Mouse (Mus musculus) heart, postnatal 0 days (tissue): ENCODE results near the gene Zfp771. TPM values are rescaled to one million over a fixed set of nuclear protein-coding genes. Genes with fewer than 3 reads are reported as not detected.

ENCODE experiments used
- ATAC-seq: fragments of 200-750 bp; cut with Nextera tagmentation; 2 replicates; pipeline ENCODE4 v1.8.0; 2017; ENCODE audit warnings: low read depth, moderate number of reproducible peaks, moderate library complexity; ENCODE audit not compliant: insufficient read depth
- DNase-seq: peaks from one replicate; pipeline ENCODE4 v3.0.0-alpha.2; 2016; ENCODE audit warnings: low spot score
- H3K27ac ChIP-seq: fragments of 300-500 bp; sonication (generic); 2 replicates; pipeline ENCODE4 v1.5.1; 2014; ENCODE audit warnings: low read depth, mild to moderate bottlenecking
- H3K27me3 ChIP-seq: fragments of 300-500 bp; sonication (generic); 2 replicates; pipeline ENCODE4 v1.6.1; 2014; ENCODE audit warnings: low read length, mixed read lengths; ENCODE audit not compliant: control insufficient read depth, insufficient read depth
- H3K36me3 ChIP-seq: fragments of 300-500 bp; sonication (generic); replicated peaks from 2 replicates; pipeline ENCODE4 v1.6.1; 2014; ENCODE audit warnings: low read length, mixed read lengths; ENCODE audit not compliant: control insufficient read depth, insufficient read depth
- H3K4me1 ChIP-seq: fragments of 300-500 bp; sonication (generic); 2 replicates; pipeline ENCODE4 v1.6.1; 2014; ENCODE audit warnings: antibody characterized with exemption; ENCODE audit not compliant: control insufficient read depth, insufficient read depth
- H3K4me2 ChIP-seq: fragments of 300-500 bp; sonication (generic); 2 replicates; pipeline ENCODE4 v1.6.1; 2014; ENCODE audit warnings: low read depth, mild to moderate bottlenecking, low read length, moderate library complexity
- H3K4me3 ChIP-seq: fragments of 300-500 bp; sonication (generic); 2 replicates; pipeline ENCODE4 v1.5.1; 2014; ENCODE audit warnings: low read depth, low read length
- H3K9ac ChIP-seq: fragments of 300-500 bp; sonication (generic); replicated peaks from 2 replicates; pipeline ENCODE4 v1.6.1; 2014; ENCODE audit warnings: low read depth, low read length, mixed read lengths
- H3K9me3 ChIP-seq: fragments of 300-500 bp; sonication (generic); replicated peaks from 2 replicates; pipeline ENCODE4 v1.6.1; 2016; ENCODE audit warnings: low read length; ENCODE audit not compliant: control insufficient read depth
- CTCF ChIP-seq: IDR thresholded peaks from 2 replicates; pipeline ENCODE4 v1.5.1; 2016; ENCODE audit warnings: antibody characterized with exemption, control low read depth, low read depth
- EP300 ChIP-seq: IDR thresholded peaks from 2 replicates; pipeline ENCODE4 v1.6.1; 2016; ENCODE audit warnings: antibody characterized with exemption, low read depth
- WGBS: fragments of 180-500 bp; shearing (Covaris S2); extraction: QIAGEN DNeasy Blood & Tissue Kit; methylation state at CpG from one replicate; pipeline ENCODE4 v1.1.7; 2014; 5-methylcytosine and 5-hydroxymethylcytosine counted together
- polyA plus RNA-seq: library from polyadenylated mRNA; unstranded; fragments of >200 nt; fragmentation: Nextera tagmentation; extraction: Ambion mirVana; gene quantifications from 2 replicates; pipeline ENCODE4 v1.2.1, GENCODE M21; 2015
- total RNA-seq: library from RNA; depleted of rRNA; stranded (reverse); fragments of >200 nt; gene quantifications from 2 replicates; pipeline ENCODE4 v1.2.3, GENCODE M21; 2014; ENCODE audit warnings: low replicate concordance; rRNA removed

The Zfp771 gene
- total and polyA plus RNA-seq, 2 experiments from 2014 or later = 23.3 to 43.6 TPM

DNA sequence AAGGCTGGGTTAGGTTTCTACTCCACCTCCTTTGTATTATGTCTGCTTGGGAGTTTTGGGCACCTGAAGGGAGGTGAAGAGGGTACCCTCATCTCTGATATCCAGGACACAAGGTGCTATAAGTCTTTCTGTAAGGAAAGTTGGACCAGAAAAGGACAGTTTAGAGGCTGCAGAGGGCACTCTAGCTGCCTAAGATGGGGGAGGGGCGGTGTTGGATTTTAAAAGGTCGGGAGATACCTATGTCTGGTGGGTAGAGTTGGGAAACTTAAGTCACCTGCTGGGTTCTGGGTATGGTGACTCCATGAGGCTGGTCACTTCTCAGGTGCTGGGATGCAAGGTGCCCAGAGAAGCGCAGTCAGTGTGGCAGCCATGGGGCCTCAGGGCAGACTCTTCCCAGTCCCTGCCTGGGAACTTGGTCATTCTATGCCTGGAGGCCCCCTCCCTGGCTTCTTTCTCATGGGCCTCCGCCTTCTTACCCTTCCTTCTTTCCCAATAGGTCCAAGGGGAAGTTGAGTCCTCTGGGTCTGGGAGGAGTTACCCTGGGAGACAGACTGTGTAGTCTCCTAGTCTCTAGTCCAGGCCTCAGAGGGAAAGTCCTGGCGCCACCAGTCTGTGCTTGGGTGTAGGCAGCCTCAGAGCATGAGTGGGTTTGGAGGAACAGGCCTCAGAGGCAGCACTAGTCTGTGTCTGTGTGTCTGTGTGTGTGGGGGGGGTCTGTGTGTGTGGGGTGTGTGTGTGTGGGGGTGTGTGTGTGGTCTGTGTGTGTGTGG is 52.9 kb downstream of the Zfp771 start:
- H3K4me2 ChIP-seq = peak overlapping the region; percentile 36; the same call in 1 of the 2 replicates
- TF ChIP-seq CTCF = no peak
- no peak for TF ChIP-seq EP300
- no peak overlapping the region for H3K27ac ChIP-seq
- peak overlapping the region; percentile 19; the same call in 1 of the 2 replicates for H3K4me3 ChIP-seq
- ATAC-seq = no peak
- no peak overlapping the region for H3K9ac ChIP-seq
- H3K27me3 ChIP-seq = no peaks in the 10 kb centered on the region
- H3K9me3 ChIP-seq = no peaks in the 10 kb centered on the region
- DNase-seq = no peak
- 82% methylated on average over 5 of the region's 5 CpGs for WGBS
- no peaks in the 10 kb centered on the region for H3K36me3 ChIP-seq
- H3K4me1 ChIP-seq = peaks cover 4% of the 10 kb centered on the region; the same call in 1 of the 2 replicates

DNA sequence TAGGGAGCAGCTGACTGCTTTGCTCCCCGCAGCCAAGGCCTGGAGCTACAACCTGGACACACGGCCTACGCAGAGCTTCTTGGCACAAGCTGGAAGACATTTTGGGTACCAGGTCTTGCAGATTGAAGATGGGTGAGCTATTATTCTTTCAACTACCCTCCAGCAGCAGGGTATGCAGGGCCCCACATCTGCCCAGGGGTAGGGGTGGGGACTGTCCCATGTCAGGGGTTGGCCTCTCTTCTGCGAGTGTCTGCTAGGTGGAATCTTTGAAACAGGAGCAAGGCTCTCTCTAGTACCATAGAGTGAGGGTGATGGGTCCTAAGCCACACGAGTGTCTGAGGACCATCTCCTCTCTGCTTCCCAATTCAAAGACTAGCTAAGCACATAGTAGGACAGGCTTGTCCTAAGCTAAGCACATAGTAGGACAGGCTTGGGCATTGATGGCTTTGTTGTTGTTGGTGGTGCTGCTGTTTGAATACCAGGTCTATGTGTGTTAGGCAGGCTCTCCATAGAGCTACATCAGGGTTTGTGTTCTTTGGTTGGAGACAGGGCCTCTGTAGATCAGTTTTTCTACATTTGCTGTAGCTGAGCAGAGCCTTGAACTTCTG is 53.6 kb downstream of the Zfp771 start:
- DNase-seq = no peak
- H3K9me3 ChIP-seq = no peaks in the 10 kb centered on the region
- peak overlapping the region; percentile 36; the same call in 1 of the 2 replicates for H3K4me2 ChIP-seq
- no peak overlapping the region for H3K9ac ChIP-seq
- ATAC-seq = no peak
- no peak overlapping the region for H3K27ac ChIP-seq
- H3K36me3 ChIP-seq = no peaks in the 10 kb centered on the region
- peaks cover 4% of the 10 kb centered on the region; the same call in 1 of the 2 replicates for H3K4me1 ChIP-seq
- H3K27me3 ChIP-seq = no peaks in the 10 kb centered on the region
- TF ChIP-seq CTCF = no peak
- no peak for TF ChIP-seq EP300
- WGBS = 92% methylated on average over 5 of the region's 5 CpGs
- no peak overlapping the region for H3K4me3 ChIP-seq

Other genes with a start within 250 kb of the Zfp771 start
- 24.2 and 32.5 TPM in 2 replicates for gene Mvp, start 229.7 kb upstream of the Zfp771 start, total RNA-seq
- 16.1 and 17.4 TPM in 2 replicates for gene Mvp, start 229.7 kb upstream of the Zfp771 start, polyA plus RNA-seq
- gene Pagr1b, start 227.8 kb upstream of the Zfp771 start, total RNA-seq = not detected in 2 replicates
- gene Pagr1b, start 227.8 kb upstream of the Zfp771 start, polyA plus RNA-seq = not detected in 2 replicates
- not detected in 2 replicates for gene Pagr1a, start 226.9 kb upstream of the Zfp771 start, total RNA-seq
- 21.7 and 44.8 TPM in 2 replicates for gene Pagr1a, start 226.9 kb upstream of the Zfp771 start, polyA plus RNA-seq
- gene Gm42742, start 223.2 kb upstream of the Zfp771 start, total RNA-seq = 22.8 and 24.8 TPM in 2 replicates
- gene Gm42742, start 223.2 kb upstream of the Zfp771 start, polyA plus RNA-seq = 5.7 and 44.5 TPM in 2 replicates
- not detected in 2 replicates for gene Prrt2, start 223.1 kb upstream of the Zfp771 start, total RNA-seq
- gene Prrt2, start 223.1 kb upstream of the Zfp771 start, polyA plus RNA-seq = 0.23 and 1.1 TPM in 2 replicates
- gene Maz, start 217.2 kb upstream of the Zfp771 start, total RNA-seq = 89.0 and 89.3 TPM in 2 replicates
- gene Maz, start 217.2 kb upstream of the Zfp771 start, polyA plus RNA-seq = 15.6 and 16.1 TPM in 2 replicates
- gene Kif22, start 201.8 kb upstream of the Zfp771 start, total RNA-seq = 20.9 and 43.1 TPM in 2 replicates
- 22.4 and 22.8 TPM in 2 replicates for gene Kif22, start 201.8 kb upstream of the Zfp771 start, polyA plus RNA-seq
- gene Zg16, start 156.9 kb upstream of the Zfp771 start, total RNA-seq = not detected in 2 replicates
- gene Zg16, start 156.9 kb upstream of the Zfp771 start, polyA plus RNA-seq = 0.33 TPM in 1 of 2 replicates, not detected in the other
- 0.50 and 5.4 TPM in 2 replicates for gene AI467606, start 152.9 kb upstream of the Zfp771 start, total RNA-seq
- 0.89 and 0.94 TPM in 2 replicates for gene AI467606, start 152.9 kb upstream of the Zfp771 start, polyA plus RNA-seq
- gene Qprt, start 122.0 kb upstream of the Zfp771 start, total RNA-seq = 0.42 and 2.3 TPM in 2 replicates
- gene Qprt, start 122.0 kb upstream of the Zfp771 start, polyA plus RNA-seq = 0.88 and 1.1 TPM in 2 replicates
- gene Spn, start 106.5 kb upstream of the Zfp771 start, total RNA-seq = 0.19 and 1.3 TPM in 2 replicates
- gene Spn, start 106.5 kb upstream of the Zfp771 start, polyA plus RNA-seq = 0.10 and 0.18 TPM in 2 replicates
- gene Cd2bp2, start 48.2 kb upstream of the Zfp771 start, total RNA-seq = 39.3 and 39.9 TPM in 2 replicates
- 26.9 and 27.2 TPM in 2 replicates for gene Cd2bp2, start 48.2 kb upstream of the Zfp771 start, polyA plus RNA-seq
- 30.2 and 45.3 TPM in 2 replicates for gene Tbc1d10b, start 35.8 kb upstream of the Zfp771 start, total RNA-seq
- gene Tbc1d10b, start 35.8 kb upstream of the Zfp771 start, polyA plus RNA-seq = 9.6 and 10.8 TPM in 2 replicates
- 22.1 TPM in 1 of 2 replicates, not detected in the other for gene Mylpf, start 35.4 kb upstream of the Zfp771 start, total RNA-seq
- 3.2 and 5.4 TPM in 2 replicates for gene Mylpf, start 35.4 kb upstream of the Zfp771 start, polyA plus RNA-seq
- 11.8 and 18.5 TPM in 2 replicates for gene Zfp553, start 11.2 kb upstream of the Zfp771 start, total RNA-seq
- gene Zfp553, start 11.2 kb upstream of the Zfp771 start, polyA plus RNA-seq = 10.9 and 11.2 TPM in 2 replicates
- gene Sept1, start 11.1 kb upstream of the Zfp771 start, total RNA-seq = 2.3 and 8.6 TPM in 2 replicates
- 18.7 and 19.4 TPM in 2 replicates for gene Sept1, start 11.1 kb upstream of the Zfp771 start, polyA plus RNA-seq
- 152 and 165 TPM in 2 replicates for gene Dctpp1, start 16.4 kb downstream of the Zfp771 start, total RNA-seq
- 94.2 and 97.1 TPM in 2 replicates for gene Dctpp1, start 16.4 kb downstream of the Zfp771 start, polyA plus RNA-seq
- gene Sephs2, start 29.8 kb downstream of the Zfp771 start, total RNA-seq = 76.5 and 78.0 TPM in 2 replicates
- 51.8 and 55.7 TPM in 2 replicates for gene Sephs2, start 29.8 kb downstream of the Zfp771 start, polyA plus RNA-seq
- gene Itgal, start 52.0 kb downstream of the Zfp771 start, total RNA-seq = 1.7 and 4.0 TPM in 2 replicates
- gene Itgal, start 52.0 kb downstream of the Zfp771 start, polyA plus RNA-seq = 0.96 and 1.1 TPM in 2 replicates
- gene Zfp768, start 101.3 kb downstream of the Zfp771 start, total RNA-seq = 46.8 and 54.3 TPM in 2 replicates
- 18.4 and 22.0 TPM in 2 replicates for gene Zfp768, start 101.3 kb downstream of the Zfp771 start, polyA plus RNA-seq
- 5.8 TPM in 2 replicates for gene Zfp747, start 131.8 kb downstream of the Zfp771 start, total RNA-seq
- 3.0 and 3.8 TPM in 2 replicates for gene Zfp747, start 131.8 kb downstream of the Zfp771 start, polyA plus RNA-seq
- gene 9130019O22Rik, start 142.9 kb downstream of the Zfp771 start, total RNA-seq = 2.4 and 3.2 TPM in 2 replicates
- 2.8 TPM in 2 replicates for gene 9130019O22Rik, start 142.9 kb downstream of the Zfp771 start, polyA plus RNA-seq
- gene E430018J23Rik, start 149.4 kb downstream of the Zfp771 start, total RNA-seq = 12.1 and 24.7 TPM in 2 replicates
- 3.3 and 3.7 TPM in 2 replicates for gene E430018J23Rik, start 149.4 kb downstream of the Zfp771 start, polyA plus RNA-seq
- 6.4 and 11.3 TPM in 2 replicates for gene Zfp764, start 162.5 kb downstream of the Zfp771 start, total RNA-seq
- gene Zfp764, start 162.5 kb downstream of the Zfp771 start, polyA plus RNA-seq = 3.2 and 3.3 TPM in 2 replicates
- gene Zfp688, start 177.8 kb downstream of the Zfp771 start, total RNA-seq = 8.1 and 15.5 TPM in 2 replicates
- 11.3 and 13.4 TPM in 2 replicates for gene Zfp688, start 177.8 kb downstream of the Zfp771 start, polyA plus RNA-seq
- 1.9 and 3.0 TPM in 2 replicates for gene Zfp689, start 204.9 kb downstream of the Zfp771 start, total RNA-seq
- gene Zfp689, start 204.9 kb downstream of the Zfp771 start, polyA plus RNA-seq = 2.4 and 2.6 TPM in 2 replicates
- 33.7 and 35.4 TPM in 2 replicates for gene Prr14, start 215.3 kb downstream of the Zfp771 start, total RNA-seq
- gene Prr14, start 215.3 kb downstream of the Zfp771 start, polyA plus RNA-seq = 22.3 and 24.7 TPM in 2 replicates
- 19.1 and 31.1 TPM in 2 replicates for gene Fbrs, start 234.9 kb downstream of the Zfp771 start, total RNA-seq
- 5.4 and 5.9 TPM in 2 replicates for gene Fbrs, start 234.9 kb downstream of the Zfp771 start, polyA plus RNA-seq